Mouse (Mus musculus) liver, embryonic 14.5 days (tissue): Measurements from ENCODE around the gene Zbtb11. TPM values are rescaled to one million over a fixed set of nuclear protein-coding genes. Genes with fewer than 3 reads are reported as not detected.

ENCODE experiments used
- ATAC-seq: fragments of 200-750 bp; cut with Nextera tagmentation; 2 replicates; pipeline ENCODE4 v1.8.0; 2017; ENCODE audit warnings: moderate number of reproducible peaks, mild to moderate bottlenecking, moderate library complexity; ENCODE audit not compliant: insufficient read depth
- DNase-seq, 3 experiments: peaks; one replicate each; pipeline ENCODE4 v3.0.0-alpha.2; 2012 to 2013; ENCODE audit warnings: low read depth in 3 of 3, low spot score in 3 of 3
- H3K27ac ChIP-seq: fragments of 300-500 bp; sonication (generic); 2 replicates; pipeline ENCODE4 v1.5.1; 2014; ENCODE audit warnings: moderate library complexity, mild to moderate bottlenecking, control low read depth, inconsistent platforms
- H3K27me3 ChIP-seq: fragments of 300-500 bp; sonication (generic); 2 replicates; pipeline ENCODE4 v1.6.1; 2014; ENCODE audit warnings: mild to moderate bottlenecking, low read length, moderate library complexity; ENCODE audit not compliant: control insufficient read depth, insufficient read depth
- H3K36me3 ChIP-seq: fragments of 300-500 bp; sonication (generic); replicated peaks from 2 replicates; pipeline ENCODE4 v1.6.1; 2014; ENCODE audit warnings: low read depth; ENCODE audit not compliant: control insufficient read depth, insufficient read depth
- H3K4me1 ChIP-seq, 2 experiments: fragments of 200-500 bp in 1 of 2; fragments of 300-500 bp in 1 of 2; sonication (generic) in 1 of 2; replicated peaks; 2 replicates each; pipeline ENCODE4 v1.6.1; 2012 to 2014; ENCODE audit warnings: antibody characterized with exemption in 1 of 2, inconsistent platforms in 1 of 2, low read length in 1 of 2; ENCODE audit not compliant: control insufficient read depth in 2 of 2, insufficient read depth in 2 of 2
- H3K4me2 ChIP-seq: fragments of 300-500 bp; sonication (generic); 2 replicates; pipeline ENCODE4 v1.6.1; 2014; ENCODE audit warnings: low read depth, mild to moderate bottlenecking, control low read depth, moderate library complexity
- H3K4me3 ChIP-seq, 2 experiments: fragments of 200-500 bp in 1 of 2; fragments of 300-500 bp in 1 of 2; sonication (generic) in 1 of 2; 2 replicates each; pipeline ENCODE4 v1.5.1; 2012 to 2014; ENCODE audit warnings: low read depth in 2 of 2, low read length in 2 of 2, mild to moderate bottlenecking in 2 of 2, control low read depth in 1 of 2, inconsistent platforms in 1 of 2, moderate library complexity in 1 of 2; ENCODE audit not compliant: insufficient read depth in 1 of 2
- H3K9ac ChIP-seq: fragments of 300-500 bp; sonication (generic); replicated peaks from 2 replicates; pipeline ENCODE4 v1.6.1; 2014; ENCODE audit warnings: mild to moderate bottlenecking, control low read depth, moderate library complexity
- H3K9me3 ChIP-seq: fragments of 300-500 bp; sonication (generic); 2 replicates; pipeline ENCODE4 v1.6.1; 2016; ENCODE audit warnings: low read length, mixed read lengths; ENCODE audit not compliant: control insufficient read depth
- CTCF ChIP-seq: IDR thresholded peaks from 2 replicates; pipeline ENCODE4 v1.5.1; 2016; ENCODE audit warnings: antibody characterized with exemption, low read depth, control low read depth
- EP300 ChIP-seq: IDR thresholded peaks from 2 replicates; pipeline ENCODE4 v1.6.1; 2016; ENCODE audit warnings: antibody characterized with exemption, low read depth
- WGBS: fragments of 180-500 bp; shearing (Covaris S2); extraction: QIAGEN DNeasy Blood & Tissue Kit; methylation state at CpG from one replicate; pipeline ENCODE4 v1.1.7; 2014; ENCODE audit not compliant: insufficient replicate concordance; 5-methylcytosine and 5-hydroxymethylcytosine counted together
- polyA plus RNA-seq, 2 experiments: library from polyadenylated mRNA; depleted of rRNA in 1 of 2; stranded (reverse) in 1 of 2; unstranded in 1 of 2; fragments of >200 nt; fragmentation: Nextera tagmentation in 1 of 2; extraction: Ambion mirVana in 1 of 2; gene quantifications; 2 replicates each; pipeline versions ENCODE4 v1.2.1 to v1.2.3; 2012 to 2014

Zbtb11 gene
- polyA plus RNA-seq, 2 experiments: 5.1 to 8.4 TPM

DNA sequence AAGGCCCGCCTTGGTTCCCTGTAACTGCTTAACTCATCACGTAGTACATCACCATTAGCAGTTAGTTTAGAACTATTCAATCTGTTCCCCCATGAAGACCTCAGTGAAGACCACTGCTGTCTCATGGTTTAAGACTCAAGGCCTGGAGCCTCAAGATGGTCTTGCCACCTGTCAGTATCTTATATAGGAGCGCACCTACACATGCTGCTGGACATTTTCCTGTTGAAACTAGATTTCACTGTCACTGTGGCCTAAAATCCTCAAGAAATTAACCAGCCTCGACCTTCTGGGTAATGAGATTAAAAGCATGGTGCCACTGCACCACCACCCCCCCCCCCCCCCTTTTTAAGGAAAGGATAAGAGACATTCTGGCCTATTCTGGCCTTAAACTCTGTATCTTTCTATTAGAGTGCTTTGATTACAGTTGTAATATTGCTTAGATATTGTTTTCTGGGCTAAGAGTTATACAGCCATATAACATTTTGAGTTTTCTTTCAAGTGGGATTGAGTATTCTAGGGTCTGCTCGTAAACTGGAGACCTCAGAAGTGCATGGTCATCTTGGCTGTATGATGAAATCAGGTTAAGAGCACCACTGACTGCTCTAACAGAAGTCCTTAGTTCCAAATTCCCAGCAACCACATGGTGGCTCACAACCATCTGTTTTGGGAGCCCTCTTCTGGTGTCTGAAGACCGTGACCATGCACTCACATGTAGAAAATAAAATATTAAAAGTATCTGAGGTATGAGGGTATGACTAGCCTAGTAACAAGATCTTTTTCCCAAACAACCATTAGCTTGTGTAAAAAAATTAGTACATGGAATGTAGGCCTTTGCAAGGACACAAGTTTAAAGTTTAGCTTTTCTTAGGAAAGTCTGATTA lies 1.7 kb upstream of the Zbtb11 start:
- Histone ChIP-seq H3K4me2 (peak overlapping the region; percentile 1; the same call in 1 of the 2 replicates), H3K36me3 (peaks cover 42% of the 10 kb centered on the region), H3K27me3 (no peaks in the 10 kb centered on the region), H3K4me3 (no peak overlapping the region), H3K9me3 (no peaks in the 10 kb centered on the region), H3K9ac (no peak overlapping the region), H3K4me1 (peaks cover 18 to 21% of the 10 kb centered on the region in 2 experiments), H3K27ac (no peak overlapping the region)
- 59% methylated on average over 6 of the region's 6 CpGs for WGBS
- DNase-seq (no peak), ATAC-seq (no peak)
- TF ChIP-seq EP300 (no peak), CTCF (no peak)

- Histone ChIP-seq H3K36me3 (peaks cover 39% of the 10 kb centered on the region), H3K9ac (peak overlapping the region; percentile 98), H3K9me3 (no peaks in the 10 kb centered on the region), H3K27ac (peak overlapping the region; percentile 70), H3K4me1 (peaks cover 18% of the 10 kb centered on the region in 2 experiments), H3K4me3 (peak overlapping the region; percentile 84 to 97), H3K4me2 (peak overlapping the region; percentile 90), H3K27me3 (no peaks in the 10 kb centered on the region)
- DNase-seq (no peak), ATAC-seq (no peak)
- WGBS: 44% methylated on average over 10 of the region's 10 CpGs
- no peak for TF ChIP-seq CTCF
- TF ChIP-seq EP300: no peak
Observed at GRCm38 (mm10) chr16:55972626-55973201, 969 bp upstream of the Zbtb11 start.

DNA sequence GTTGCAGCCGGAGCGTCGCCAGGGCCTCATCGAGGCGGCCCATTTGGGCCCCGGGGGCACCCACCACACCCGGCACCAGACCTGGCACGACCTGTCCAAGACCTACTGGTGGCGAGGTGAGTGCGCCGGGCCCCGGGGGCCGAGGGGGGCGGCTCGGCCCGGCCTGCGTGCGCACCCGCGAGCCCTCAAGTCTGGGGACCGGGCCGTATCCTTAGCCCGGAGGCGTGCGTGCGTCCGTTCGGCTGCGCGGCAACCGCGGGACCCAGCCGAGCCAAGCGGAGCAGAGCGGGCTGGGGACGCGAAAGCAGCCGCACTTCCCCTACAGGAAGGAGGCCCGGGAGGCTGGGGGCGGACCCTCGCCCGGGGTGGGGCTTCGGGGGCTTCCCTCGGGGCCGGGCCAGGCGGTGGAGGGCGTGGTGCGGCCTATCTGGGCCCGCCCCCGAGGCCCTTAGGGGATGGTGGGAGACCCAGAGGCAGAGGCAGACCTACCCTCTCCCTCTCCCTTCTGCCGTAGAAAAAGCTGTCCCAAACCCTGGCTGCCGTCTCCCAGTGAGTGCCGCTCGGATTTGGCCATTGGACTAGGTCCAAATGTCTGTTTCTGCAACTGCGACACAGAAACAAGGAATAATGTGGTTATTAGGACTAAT lies 696 bp downstream of the Zbtb11 start:
- TF ChIP-seq CTCF: no peak
- TF ChIP-seq EP300: no peak
- Histone ChIP-seq H3K27ac (peak overlapping the region; percentile 86), H3K36me3 (peaks cover 35% of the 10 kb centered on the region), H3K9ac (peak overlapping the region; percentile 98), H3K4me3 (peak overlapping the region; percentile 85 to 97), H3K27me3 (no peaks in the 10 kb centered on the region), H3K4me1 (peaks cover 18% of the 10 kb centered on the region in 2 experiments), H3K4me2 (peak overlapping the region; percentile 98), H3K9me3 (no peaks in the 10 kb centered on the region)
- peak; percentile 68 to 72 (median 69) for DNase-seq
- under 1% methylated on average over 51 of the region's 55 CpGs for WGBS
- peak; percentile 80 for ATAC-seq

GRCm38 (mm10) chr16:55974903-55975285 lies 1.2 kb downstream of the Zbtb11 start:
- 8% methylated on average over 14 of the region's 14 CpGs for WGBS
- no peak for TF ChIP-seq CTCF
- Histone ChIP-seq H3K27ac (peak overlapping the region; percentile 86), H3K36me3 (peaks cover 29% of the 10 kb centered on the region), H3K9ac (peak overlapping the region; percentile 98), H3K27me3 (no peaks in the 10 kb centered on the region), H3K4me2 (peak overlapping the region; percentile 98), H3K4me3 (peak overlapping the region; percentile 85 to 97), H3K9me3 (no peaks in the 10 kb centered on the region), H3K4me1 (peaks cover 18% of the 10 kb centered on the region in 2 experiments)
- ATAC-seq (peak; percentile 19; the same call in 1 of the 2 replicates), DNase-seq (peak in 1 of 3 experiments; percentile 24)

- H3K4me2 ChIP-seq: no peak overlapping the region
- 88% methylated on average over 3 of the region's 3 CpGs for WGBS
- H3K4me3 ChIP-seq: no peak overlapping the region
- TF ChIP-seq CTCF (no peak), EP300 (no peak)
- no peak for ATAC-seq
- H3K9me3 ChIP-seq: no peaks in the 10 kb centered on the region
- H3K9ac ChIP-seq: no peak overlapping the region
- no peaks in the 10 kb centered on the region for H3K4me1 ChIP-seq
- no peaks in the 10 kb centered on the region for H3K27me3 ChIP-seq
- no peak for DNase-seq
- H3K27ac ChIP-seq: no peak overlapping the region
- H3K36me3 ChIP-seq: peaks cover 52% of the 10 kb centered on the region
Observed at GRCm38 (mm10) chr16:55986001-55986400, 12.3 kb downstream of the Zbtb11 start.
